Mouse (Mus musculus) forebrain, embryonic 12.5 days (tissue): ENCODE results near the gene Fgf3. TPM values are rescaled to one million over a fixed set of nuclear protein-coding genes. Genes with fewer than 3 reads are reported as not detected.

Experiments
- ATAC-seq: fragments of 200-750 bp; cut with Nextera tagmentation; 2 replicates; pipeline ENCODE4 v1.8.0; 2017; ENCODE audit warnings: moderate TSS enrichment; ENCODE audit not compliant: low FRiP score
- H3K27ac ChIP-seq: fragments of 300-500 bp; sonication (generic); 2 replicates; pipeline ENCODE4 v1.5.1; 2016; ENCODE audit warnings: mild to moderate bottlenecking
- H3K27me3 ChIP-seq: fragments of 300-500 bp; sonication (generic); 2 replicates; pipeline ENCODE4 v1.6.1; 2016; ENCODE audit warnings: mild to moderate bottlenecking
- H3K36me3 ChIP-seq: fragments of 300-500 bp; sonication (generic); replicated peaks from 2 replicates; pipeline ENCODE4 v1.6.1; 2016; ENCODE audit warnings: mild to moderate bottlenecking
- H3K4me1 ChIP-seq: fragments of 300-500 bp; sonication (generic); 2 replicates; pipeline ENCODE4 v1.6.1; 2016
- H3K4me2 ChIP-seq: fragments of 300-500 bp; sonication (generic); 2 replicates; pipeline ENCODE4 v1.6.1; 2016; ENCODE audit warnings: mild to moderate bottlenecking, moderate library complexity
- H3K4me3 ChIP-seq: fragments of 300-500 bp; sonication (generic); replicated peaks from 2 replicates; pipeline ENCODE4 v1.5.1; 2016; ENCODE audit warnings: mild to moderate bottlenecking
- H3K9ac ChIP-seq: fragments of 300-500 bp; sonication (generic); 2 replicates; pipeline ENCODE4 v1.6.1; 2016; ENCODE audit warnings: mild to moderate bottlenecking
- H3K9me3 ChIP-seq: fragments of 300-500 bp; sonication (generic); 2 replicates; pipeline ENCODE4 v1.6.1; 2016
- whole genome bisulfite sequencing: fragments of 180-500 bp; shearing (Covaris S2); methylation state at CpG from one replicate; pipeline ENCODE4 v1.1.7; 2016; 5-methylcytosine and 5-hydroxymethylcytosine counted together
- polyA plus RNA-seq: library from polyadenylated mRNA; unstranded; fragments of >200 nt; fragmentation: Nextera tagmentation; extraction: Ambion mirVana; gene quantifications from 2 replicates; pipeline ENCODE4 v1.2.1, GENCODE M21; 2016

Fgf3 gene
- polyA plus RNA-seq, 1 experiment from 2014 or later: 1.2 TPM

DNA sequence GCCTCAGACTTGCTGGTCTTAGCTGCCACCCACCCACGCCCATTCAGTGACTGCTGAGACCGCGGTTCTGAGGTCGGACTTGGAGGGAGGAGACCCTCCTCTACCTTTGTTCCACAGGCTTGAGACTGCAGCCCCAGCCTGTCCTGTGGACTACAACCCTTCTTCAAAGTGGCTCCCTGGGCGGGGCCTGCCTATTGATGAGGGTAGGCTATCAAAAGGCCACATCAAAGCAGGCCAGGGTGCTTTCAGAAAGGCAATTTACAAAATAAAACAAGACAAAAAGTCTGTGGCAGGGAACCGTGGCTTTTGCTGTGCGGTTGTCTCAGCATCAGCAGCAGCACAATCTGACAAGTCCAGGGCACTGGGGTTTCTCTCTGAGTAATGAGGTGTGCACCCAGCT, 16.0 kb upstream of the Fgf3 start:
- Histone ChIP-seq H3K4me3 (no peak overlapping the region), H3K4me2 (no peak overlapping the region), H3K4me1 (peaks cover 18% of the 10 kb centered on the region), H3K27ac (no peak overlapping the region), H3K9ac (no peak overlapping the region), H3K36me3 (no peaks in the 10 kb centered on the region), H3K27me3 (peaks cover 19% of the 10 kb centered on the region), H3K9me3 (no peaks in the 10 kb centered on the region)
- no peak for ATAC-seq
- 39% methylated on average over 7 of the region's 7 CpGs for WGBS

DNA sequence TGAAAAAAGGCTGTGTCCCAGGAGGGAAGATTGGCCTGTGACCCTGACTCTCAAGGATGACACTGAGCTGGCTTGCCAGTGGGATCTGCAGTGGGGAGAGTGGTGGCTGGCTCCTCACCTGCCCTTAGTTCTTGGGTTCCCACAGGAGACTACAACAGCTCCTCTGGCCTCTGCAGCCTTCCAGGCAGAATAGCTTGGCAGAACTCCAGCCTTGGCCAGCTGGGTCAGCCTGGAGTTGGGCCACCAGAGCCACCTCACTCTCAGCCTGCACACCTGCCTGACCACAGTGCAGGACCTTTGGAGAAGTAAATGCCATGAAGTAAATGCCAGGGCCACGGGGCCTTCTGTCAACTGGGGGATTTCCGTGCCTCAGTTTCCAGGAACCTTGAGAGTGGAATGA, 13.9 kb upstream of the Fgf3 start:
- no peaks in the 10 kb centered on the region for H3K36me3 ChIP-seq
- H3K9me3 ChIP-seq: no peaks in the 10 kb centered on the region
- 0 out of 2 replicates have a peak overlapping the region, but pooled peaks have one; percentile 13 for H3K27ac ChIP-seq
- no peak overlapping the region for H3K9ac ChIP-seq
- no peak for ATAC-seq
- H3K4me2 ChIP-seq: no peak overlapping the region; the same call in 1 of the 2 replicates
- peaks cover 36% of the 10 kb centered on the region for H3K27me3 ChIP-seq
- WGBS: 96% methylated on average over 2 of the region's 2 CpGs
- peaks cover 18% of the 10 kb centered on the region for H3K4me1 ChIP-seq
- no peak overlapping the region for H3K4me3 ChIP-seq

DNA sequence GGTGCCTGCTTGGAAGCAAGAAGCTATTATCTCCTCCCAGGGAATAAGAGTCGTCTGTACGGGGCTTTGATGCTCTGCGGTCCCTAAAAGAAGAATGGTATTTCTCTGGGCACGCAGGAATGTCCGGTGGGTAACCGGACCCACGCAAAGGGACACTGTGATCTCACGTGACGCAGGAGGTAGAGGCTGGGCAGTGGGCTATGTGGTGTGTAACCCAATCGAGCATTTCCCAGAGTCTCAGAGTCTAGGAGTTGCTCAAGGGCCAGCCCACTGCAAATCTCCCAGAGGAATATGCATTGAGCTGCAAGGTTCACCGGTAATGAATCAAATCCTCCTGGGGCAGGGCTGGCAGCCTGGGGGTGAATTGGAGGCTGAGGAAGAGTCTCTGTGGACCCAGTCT, 9.5 kb upstream of the Fgf3 start:
- H3K4me2 ChIP-seq: no peak overlapping the region
- no peak overlapping the region for H3K9ac ChIP-seq
- peaks cover 51% of the 10 kb centered on the region for H3K27me3 ChIP-seq
- H3K4me3 ChIP-seq: no peak overlapping the region
- no peak for ATAC-seq
- no peaks in the 10 kb centered on the region for H3K36me3 ChIP-seq
- no peak overlapping the region for H3K27ac ChIP-seq
- H3K9me3 ChIP-seq: no peaks in the 10 kb centered on the region
- peaks cover 8% of the 10 kb centered on the region for H3K4me1 ChIP-seq
- 55% methylated on average over 11 of the region's 11 CpGs for WGBS

DNA sequence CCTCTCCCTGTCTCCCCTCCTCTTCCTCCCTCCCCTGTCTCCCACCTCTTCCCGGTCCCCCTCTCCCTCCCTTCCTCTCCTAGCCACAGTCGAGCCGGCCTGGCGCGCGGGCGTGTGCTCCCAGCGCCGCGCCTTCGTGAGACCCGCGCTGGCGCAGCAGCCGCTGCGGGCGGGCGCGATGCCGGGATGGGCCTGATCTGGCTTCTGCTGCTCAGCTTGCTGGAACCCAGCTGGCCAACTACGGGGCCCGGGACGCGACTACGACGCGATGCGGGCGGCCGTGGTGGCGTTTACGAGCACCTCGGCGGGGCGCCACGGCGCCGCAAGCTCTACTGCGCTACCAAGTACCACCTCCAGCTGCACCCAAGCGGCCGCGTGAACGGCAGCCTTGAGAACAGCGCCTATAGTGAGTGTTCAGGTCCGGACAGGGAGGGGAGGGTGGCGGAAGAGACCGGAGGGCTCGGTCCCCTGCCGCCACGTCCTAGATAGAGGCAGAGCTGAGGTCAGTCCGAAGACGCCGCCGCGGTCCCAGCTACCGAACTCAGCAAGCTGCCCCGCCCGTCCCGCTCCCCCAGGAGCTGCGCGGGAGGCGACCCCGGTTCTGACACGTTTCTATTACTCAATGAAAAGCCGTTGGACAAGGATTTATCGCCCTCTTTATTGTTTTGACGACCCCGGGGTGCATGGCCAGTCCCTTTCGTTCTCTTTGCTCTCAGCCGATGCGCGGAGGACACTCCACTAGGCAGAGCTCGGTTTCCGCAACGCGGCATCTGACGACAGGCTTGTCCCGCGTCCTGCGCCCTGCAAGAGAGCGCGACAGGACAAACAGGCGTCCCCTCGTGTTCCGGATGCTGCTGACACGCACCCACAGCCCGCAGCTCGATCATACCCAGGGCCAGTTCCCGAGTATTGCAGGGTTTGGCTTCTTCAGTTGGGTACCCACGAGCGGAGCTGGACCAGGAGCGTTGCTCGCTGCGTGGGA, 930 bp downstream of the Fgf3 start:
- Histone ChIP-seq H3K27ac (0 out of 2 replicates have a peak overlapping the region, but pooled peaks have one; percentile 36), H3K4me3 (peak overlapping the region; percentile 43), H3K36me3 (no peaks in the 10 kb centered on the region), H3K4me1 (peaks cover 21% of the 10 kb centered on the region), H3K27me3 (peaks cover 96% of the 10 kb centered on the region), H3K4me2 (peak overlapping the region; percentile 60), H3K9ac (peak overlapping the region; percentile 33), H3K9me3 (no peaks in the 10 kb centered on the region)
- peak; percentile 39; the same call in 1 of the 2 replicates for ATAC-seq
- WGBS: under 1% methylated on average over 94 of the region's 94 CpGs

DNA sequence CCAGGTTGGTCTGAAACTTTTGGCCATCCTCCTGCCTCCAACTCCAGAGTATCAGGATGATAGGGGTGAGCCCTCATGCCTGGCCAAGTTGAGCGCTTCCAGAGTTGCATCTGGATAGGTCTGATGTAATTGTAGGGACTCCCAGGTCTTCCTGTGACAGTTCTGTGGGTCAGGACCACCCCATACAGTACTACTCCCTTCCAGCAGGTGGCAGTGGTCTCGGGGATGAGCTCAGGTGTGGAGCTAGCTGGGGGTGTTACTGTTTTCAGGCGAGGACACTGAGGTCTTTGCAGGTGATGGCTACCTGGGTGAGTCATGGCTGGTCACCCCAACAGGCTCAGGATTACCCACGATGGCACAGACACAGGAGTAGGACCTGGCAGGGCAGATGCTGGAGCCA, 8.3 kb downstream of the Fgf3 start:
- ATAC-seq: no peak
- Histone ChIP-seq H3K36me3 (no peaks in the 10 kb centered on the region), H3K27ac (no peak overlapping the region), H3K27me3 (peaks cover 52% of the 10 kb centered on the region), H3K9me3 (no peaks in the 10 kb centered on the region), H3K4me3 (no peak overlapping the region), H3K4me1 (no peaks in the 10 kb centered on the region), H3K4me2 (no peak overlapping the region), H3K9ac (no peak overlapping the region)
- 22% methylated on average over 4 of the region's 4 CpGs for WGBS

DNA sequence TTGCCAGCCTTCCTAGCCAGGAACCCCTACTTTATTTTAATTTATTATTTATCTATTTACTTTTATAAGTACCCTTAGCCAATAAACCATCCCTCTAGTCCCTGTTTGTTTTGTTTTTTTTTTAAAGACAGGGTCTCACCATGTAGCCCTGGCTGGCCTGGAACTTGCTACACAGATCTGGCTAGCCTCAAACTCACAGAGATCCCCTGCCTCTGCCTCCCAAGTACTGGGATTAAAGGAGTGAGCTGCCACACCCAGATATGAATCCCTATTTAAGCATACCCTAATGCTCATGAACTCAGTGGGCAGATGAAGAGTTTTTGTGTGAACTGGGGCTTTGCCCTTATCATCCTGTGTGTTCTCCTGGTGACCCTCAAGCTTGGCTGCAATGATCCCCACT, 9.2 kb downstream of the Fgf3 start, which contains the start of gene Fgf4:
TSS of gene Fgf4 (plus strand) at position 301 of the 400 bp plus-strand sequence.
- no peak within 1 kb of the TSS for H3K27ac ChIP-seq
- no peak within 1 kb of the TSS for H3K4me2 ChIP-seq
- H3K9ac ChIP-seq: no peak within 1 kb of the TSS
- no peak within 1 kb of the TSS for H3K4me3 ChIP-seq
- peaks cover 49% of the 10 kb centered on the region for H3K27me3 ChIP-seq
- H3K9me3 ChIP-seq: no peaks in the 10 kb centered on the region
- no peaks in the 10 kb centered on the region for H3K36me3 ChIP-seq
- no peak for ATAC-seq
- no peaks in the 10 kb centered on the region for H3K4me1 ChIP-seq

DNA sequence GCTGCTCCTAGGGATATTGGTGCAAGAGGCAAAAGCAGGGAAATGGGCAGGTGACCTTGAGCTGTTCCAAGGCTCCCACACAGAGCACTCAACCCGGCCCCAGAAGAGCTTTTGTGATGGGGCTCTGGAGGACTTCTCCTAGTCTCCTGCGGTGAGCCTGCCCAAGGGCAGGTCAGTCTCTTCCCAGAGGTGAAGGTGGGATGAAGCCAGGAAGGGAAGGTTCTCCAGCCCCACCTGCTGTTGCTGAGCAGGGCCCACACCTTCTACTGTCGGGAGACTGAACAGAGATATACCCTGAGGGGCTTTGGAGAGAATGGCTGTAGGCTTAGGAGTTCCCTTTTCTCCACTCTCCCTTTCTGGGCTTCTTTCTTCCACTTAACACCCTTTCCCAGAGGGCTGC, 13.4 kb downstream of the Fgf3 start:
- no peaks in the 10 kb centered on the region for H3K9me3 ChIP-seq
- 62% methylated on average over 3 of the region's 3 CpGs for WGBS
- H3K9ac ChIP-seq: no peak overlapping the region
- no peak overlapping the region for H3K4me3 ChIP-seq
- H3K4me1 ChIP-seq: no peaks in the 10 kb centered on the region
- peaks cover 23% of the 10 kb centered on the region for H3K27me3 ChIP-seq
- H3K36me3 ChIP-seq: no peaks in the 10 kb centered on the region
- H3K4me2 ChIP-seq: no peak overlapping the region
- no peak for ATAC-seq
- H3K27ac ChIP-seq: no peak overlapping the region

DNA sequence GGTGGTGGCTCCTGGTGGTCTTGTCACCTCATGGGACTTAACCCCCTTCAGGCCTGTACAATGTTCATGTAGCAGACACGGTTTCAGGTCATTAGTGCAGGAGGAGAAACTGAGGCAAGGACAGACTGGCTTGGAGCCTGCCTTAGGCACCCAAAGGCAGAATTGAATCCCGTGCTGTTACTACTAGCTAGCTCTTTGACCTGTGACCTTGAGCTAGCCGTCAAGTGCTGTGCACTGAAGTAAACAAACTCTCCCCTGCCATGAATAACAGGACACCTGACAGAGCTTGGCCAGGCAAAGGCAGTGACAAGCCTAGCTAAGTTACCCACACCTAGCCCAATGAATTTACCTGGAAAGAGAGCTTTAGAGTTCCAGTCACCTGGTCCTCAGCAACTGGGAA, 17.1 kb downstream of the Fgf3 start:
- no peak for ATAC-seq
- H3K4me2 ChIP-seq: no peak overlapping the region
- H3K4me1 ChIP-seq: no peaks in the 10 kb centered on the region
- H3K27me3 ChIP-seq: peaks cover 42% of the 10 kb centered on the region
- no peak overlapping the region for H3K27ac ChIP-seq
- no peak overlapping the region for H3K4me3 ChIP-seq
- H3K9ac ChIP-seq: no peak overlapping the region
- no peaks in the 10 kb centered on the region for H3K9me3 ChIP-seq
- 50% methylated on average over 3 of the region's 3 CpGs for WGBS
- no peaks in the 10 kb centered on the region for H3K36me3 ChIP-seq

DNA sequence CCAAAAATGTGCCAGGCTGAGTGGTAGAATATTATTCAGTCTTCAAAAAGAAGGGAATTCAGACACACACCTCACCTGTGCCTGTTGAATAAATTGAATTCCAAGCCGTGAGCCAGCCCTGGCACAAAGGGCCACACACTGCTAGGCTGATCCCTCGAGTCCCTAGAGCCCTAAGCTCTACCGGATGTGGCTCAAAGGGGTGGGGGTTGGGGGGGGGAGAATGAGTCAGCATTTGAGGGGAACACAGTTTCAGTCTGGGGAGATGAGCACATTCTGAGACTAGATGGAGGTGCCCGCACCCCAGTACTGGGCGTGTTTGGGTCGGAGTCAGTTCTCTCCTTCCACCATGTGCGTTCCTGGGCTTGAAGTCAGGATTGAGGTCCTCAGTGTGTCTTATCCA, 19.3 kb downstream of the Fgf3 start:
- peaks cover 53% of the 10 kb centered on the region for H3K27me3 ChIP-seq
- no peaks in the 10 kb centered on the region for H3K9me3 ChIP-seq
- H3K27ac ChIP-seq: no peak overlapping the region
- no peak overlapping the region for H3K4me3 ChIP-seq
- H3K36me3 ChIP-seq: no peaks in the 10 kb centered on the region
- no peak overlapping the region for H3K9ac ChIP-seq
- H3K4me1 ChIP-seq: peaks cover 13% of the 10 kb centered on the region
- no peak for ATAC-seq
- 82% methylated on average over 7 of the region's 7 CpGs for WGBS
- H3K4me2 ChIP-seq: no peak overlapping the region

DNA sequence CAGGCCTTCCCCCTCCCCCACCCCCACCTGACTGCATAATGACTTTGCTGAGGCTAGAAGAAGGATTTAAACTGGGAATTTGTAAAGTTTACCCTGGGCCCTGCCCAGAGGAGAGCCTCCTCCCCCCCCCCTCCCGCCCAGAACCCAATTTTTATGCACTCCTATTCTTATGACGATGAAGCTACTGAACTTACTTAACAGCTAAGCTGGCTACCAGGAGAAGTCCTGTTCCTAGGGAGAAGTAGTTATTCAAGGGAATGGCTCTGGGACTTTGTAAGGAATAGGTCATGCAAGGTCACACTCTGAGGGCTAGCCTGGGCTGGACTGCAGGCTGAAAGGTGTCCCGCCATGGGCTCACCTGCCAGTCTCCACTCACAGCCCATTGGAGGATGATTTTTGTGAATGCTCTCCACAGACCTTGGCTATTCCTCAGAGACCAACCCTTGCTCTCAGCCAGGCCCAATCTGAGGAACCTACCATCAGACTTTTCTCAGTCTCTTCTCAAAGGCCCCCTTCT, 20.0 kb downstream of the Fgf3 start:
- Histone ChIP-seq H3K4me3 (no peak overlapping the region), H3K9me3 (no peaks in the 10 kb centered on the region), H3K4me2 (no peak overlapping the region), H3K9ac (no peak overlapping the region), H3K27me3 (peaks cover 61% of the 10 kb centered on the region), H3K4me1 (peaks cover 14% of the 10 kb centered on the region), H3K36me3 (no peaks in the 10 kb centered on the region), H3K27ac (no peak overlapping the region)
- ATAC-seq: no peak
- WGBS: 66% methylated on average over 3 of the region's 3 CpGs

DNA sequence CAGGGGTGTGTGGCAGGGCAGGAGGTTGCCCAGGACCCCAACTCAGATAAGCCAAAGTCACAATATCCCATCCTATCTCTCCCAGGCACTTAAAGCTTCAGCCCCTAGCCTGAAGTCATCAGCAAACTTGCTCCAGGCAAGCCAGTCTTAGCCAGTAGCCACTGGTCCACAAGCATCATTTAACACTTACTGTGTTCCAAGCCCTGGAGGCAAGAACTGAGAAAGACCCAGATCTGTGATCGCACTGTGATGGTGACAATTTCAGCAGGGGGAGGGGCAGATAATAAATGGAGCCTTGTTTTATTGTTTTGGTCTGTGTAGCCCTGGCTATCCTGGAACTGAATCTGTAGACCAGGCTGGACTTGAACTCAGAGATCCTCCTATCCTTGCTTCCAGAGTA, 20.8 kb downstream of the Fgf3 start:
- Histone ChIP-seq H3K9ac (no peak overlapping the region), H3K4me1 (peaks cover 14% of the 10 kb centered on the region), H3K27me3 (peaks cover 69% of the 10 kb centered on the region), H3K36me3 (no peaks in the 10 kb centered on the region), H3K27ac (no peak overlapping the region), H3K9me3 (no peaks in the 10 kb centered on the region), H3K4me2 (no peak overlapping the region), H3K4me3 (no peak overlapping the region)
- no peak for ATAC-seq
- 97% methylated on average over 1 of the region's 1 CpGs for WGBS

DNA sequence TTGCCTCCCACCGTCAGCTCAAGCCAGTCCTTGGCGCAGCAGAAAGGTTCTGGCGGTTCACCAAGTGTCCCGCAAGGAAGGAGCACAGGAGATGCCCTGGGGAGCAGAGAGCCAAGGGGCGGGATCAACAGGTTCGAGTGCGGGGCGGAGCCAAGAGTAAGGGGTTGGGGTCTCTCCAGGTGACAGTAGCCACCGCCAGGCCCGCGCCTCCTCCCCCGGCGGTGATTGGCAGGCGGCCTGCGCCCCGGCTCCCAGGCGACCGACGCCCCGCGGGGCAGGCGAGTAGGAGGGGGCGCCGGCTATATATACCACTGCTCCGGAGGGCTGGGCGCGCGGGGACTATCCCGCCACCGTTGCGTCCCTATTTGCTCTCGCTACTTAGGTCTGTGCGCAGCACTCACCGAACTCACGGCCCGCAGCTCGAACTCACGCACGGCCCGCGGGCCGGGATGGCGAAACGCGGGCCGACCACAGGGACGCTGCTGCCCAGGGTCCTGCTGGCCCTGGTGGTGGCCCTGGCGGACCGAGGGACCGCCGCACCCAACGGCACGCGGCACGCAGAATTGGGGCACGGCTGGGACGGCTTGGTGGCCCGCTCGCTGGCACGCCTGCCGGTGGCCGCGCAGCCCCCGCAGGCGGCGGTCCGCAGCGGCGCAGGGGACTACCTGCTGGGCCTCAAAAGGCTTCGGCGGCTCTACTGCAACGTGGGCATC, 23.3 kb downstream of the Fgf3 start:
- H3K27ac ChIP-seq: no peak overlapping the region

More for the DNA sequence above, 23.3 kb downstream of the Fgf3 start:
- Histone ChIP-seq H3K4me3 (peak overlapping the region; percentile 30), H3K9ac (0 out of 2 replicates have a peak overlapping the region, but pooled peaks have one; percentile 7), H3K36me3 (no peaks in the 10 kb centered on the region), H3K9me3 (no peaks in the 10 kb centered on the region), H3K4me2 (peak overlapping the region; percentile 45), H3K4me1 (peaks cover 14% of the 10 kb centered on the region), H3K27me3 (peaks cover 90% of the 10 kb centered on the region)
- under 1% methylated on average over 66 of the region's 72 CpGs for whole genome bisulfite sequencing
- no peak for ATAC-seq
